Mouse (Mus musculus) C2C12 (cell line): ENCODE data around the gene Rep15. TPM values are rescaled to one million over a fixed set of nuclear protein-coding genes. Genes with fewer than 3 reads are reported as not detected.

Experiments used
- H3K27me3 ChIP-seq: one replicate; pipeline ENCODE4 v1.6.1; 2011; ENCODE audit not compliant: control insufficient read depth, insufficient read depth, insufficient read length
- H3K36me3 ChIP-seq: one replicate; pipeline ENCODE4 v1.6.1; 2011; ENCODE audit not compliant: control insufficient read depth, insufficient read depth
- H3K4me3 ChIP-seq: one replicate; pipeline ENCODE4 v1.5.1; 2011; ENCODE audit warnings: mild to moderate bottlenecking, control low read depth; ENCODE audit not compliant: poor library complexity, insufficient read depth, severe bottlenecking
- H3K79me2 ChIP-seq: one replicate; pipeline ENCODE4 v1.6.1; 2011; ENCODE audit not compliant: control insufficient read depth, insufficient read depth
- H3K79me3 ChIP-seq: one replicate; pipeline ENCODE4 v1.6.1; 2011; ENCODE audit warnings: low read depth, control low read depth
- H3ac ChIP-seq: one replicate; pipeline ENCODE3; 2011; ENCODE audit warnings: low read depth; ENCODE audit not compliant: control insufficient read depth, insufficient read length
- CEBPB ChIP-seq: IDR thresholded peaks from one replicate; pipeline ENCODE4 v1.6.1; 2011; ENCODE audit warnings: low read depth, mild to moderate bottlenecking, control low read depth, moderate library complexity
- CTCF ChIP-seq: IDR thresholded peaks from one replicate; pipeline ENCODE4 v1.5.1; 2011; ENCODE audit not compliant: control insufficient read depth, insufficient read depth, insufficient read length
- FOSL1 ChIP-seq: IDR thresholded peaks from one replicate; pipeline ENCODE4 v1.8.0; 2011; ENCODE audit warnings: mild to moderate bottlenecking, low read length; ENCODE audit not compliant: poor library complexity, insufficient read depth, severe bottlenecking
- MAX ChIP-seq: IDR thresholded peaks from one replicate; pipeline ENCODE4 v1.6.1; 2011; ENCODE audit warnings: mild to moderate bottlenecking, control low read depth
- MYOD1 ChIP-seq: IDR thresholded peaks from one replicate; pipeline ENCODE4 v1.6.1; 2011; ENCODE audit warnings: low read depth; ENCODE audit not compliant: control insufficient read depth, insufficient read length
- MYOG ChIP-seq: IDR thresholded peaks from one replicate; pipeline ENCODE4 v1.6.1; 2011; ENCODE audit not compliant: control insufficient read depth, insufficient read length; ENCODE audit errors: extremely low read depth
- USF1 ChIP-seq: IDR thresholded peaks from one replicate; pipeline ENCODE4 v1.6.1; 2011; ENCODE audit warnings: low read depth, mild to moderate bottlenecking, control low read depth, moderate library complexity
- polyA plus RNA-seq: library from polyadenylated mRNA; unstranded; fragments of >200 nt; fragmentation: generic; extraction: Trizol; gene quantifications from one replicate; pipeline ENCODE4 v1.2.1, GENCODE M21; 2012; ENCODE audit warnings: missing spikeins

Rep15 gene
- polyA plus RNA-seq, 1 experiment: 0.68 TPM

GRCm38 (mm10) chr6:147052440-147052839 lies 20.1 kb downstream of the Rep15 start:
- Histone ChIP-seq H3K36me3 (peaks cover 61% of the 10 kb centered on the region), H3K27me3 (no peaks in the 10 kb centered on the region), H3K79me3 (no peaks in the 10 kb centered on the region), H3K4me3 (no peak overlapping the region), H3ac (no peak overlapping the region), H3K79me2 (no peaks in the 10 kb centered on the region)
- TF ChIP-seq CTCF (no peak), CEBPB (no peak)

DNA sequence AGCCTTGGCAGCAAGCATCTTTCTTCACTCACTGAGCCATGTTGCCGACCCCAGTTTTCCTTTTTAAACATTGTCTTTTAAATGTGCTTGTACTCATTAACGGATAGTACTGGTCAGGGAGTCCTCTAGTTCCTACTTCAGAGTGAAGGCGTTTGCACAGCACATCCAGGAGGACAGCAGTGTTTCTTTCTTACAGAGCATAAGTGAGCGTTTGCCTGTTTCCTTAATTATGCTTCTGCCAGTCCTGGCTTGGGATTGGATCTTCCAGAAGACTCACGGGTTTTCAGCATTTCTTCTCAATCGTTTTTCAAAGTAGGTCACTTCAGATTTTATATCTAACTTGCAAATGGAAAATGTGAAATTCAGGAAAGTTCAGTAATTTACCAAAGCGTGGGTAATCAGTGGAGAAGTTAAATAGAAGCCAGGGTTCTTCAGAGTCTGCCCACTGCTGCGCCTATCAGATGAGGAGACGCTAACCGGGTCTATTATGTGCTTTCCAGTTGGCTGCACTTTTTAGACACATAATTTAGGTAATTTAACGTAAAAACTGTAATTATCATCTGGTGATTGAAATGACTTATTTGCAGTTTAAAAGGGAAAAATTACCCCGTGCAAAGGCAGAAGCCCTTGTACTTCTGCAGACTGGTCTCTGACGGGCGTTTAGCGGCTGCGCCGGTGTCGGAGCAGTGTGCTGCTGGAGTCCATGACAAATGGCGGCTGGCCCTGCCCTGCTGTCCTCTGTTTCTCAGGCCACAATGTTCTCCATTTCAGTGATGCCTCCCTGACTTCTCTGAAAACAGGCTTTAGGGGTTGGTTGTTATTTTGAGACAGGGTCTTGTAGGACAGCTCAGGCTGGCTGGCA lies 21.6 kb downstream of the Rep15 start:
- Histone ChIP-seq H3K27me3 (no peaks in the 10 kb centered on the region), H3ac (no peak overlapping the region), H3K79me2 (no peaks in the 10 kb centered on the region), H3K79me3 (no peaks in the 10 kb centered on the region), H3K4me3 (no peak overlapping the region), H3K36me3 (peaks cover 59% of the 10 kb centered on the region)
- TF ChIP-seq CEBPB (no peak), FOSL1 (no peak), MAX (no peak), USF1 (no peak), CTCF (no peak), MYOD1 (no peak), MYOG (no peak)

DNA sequence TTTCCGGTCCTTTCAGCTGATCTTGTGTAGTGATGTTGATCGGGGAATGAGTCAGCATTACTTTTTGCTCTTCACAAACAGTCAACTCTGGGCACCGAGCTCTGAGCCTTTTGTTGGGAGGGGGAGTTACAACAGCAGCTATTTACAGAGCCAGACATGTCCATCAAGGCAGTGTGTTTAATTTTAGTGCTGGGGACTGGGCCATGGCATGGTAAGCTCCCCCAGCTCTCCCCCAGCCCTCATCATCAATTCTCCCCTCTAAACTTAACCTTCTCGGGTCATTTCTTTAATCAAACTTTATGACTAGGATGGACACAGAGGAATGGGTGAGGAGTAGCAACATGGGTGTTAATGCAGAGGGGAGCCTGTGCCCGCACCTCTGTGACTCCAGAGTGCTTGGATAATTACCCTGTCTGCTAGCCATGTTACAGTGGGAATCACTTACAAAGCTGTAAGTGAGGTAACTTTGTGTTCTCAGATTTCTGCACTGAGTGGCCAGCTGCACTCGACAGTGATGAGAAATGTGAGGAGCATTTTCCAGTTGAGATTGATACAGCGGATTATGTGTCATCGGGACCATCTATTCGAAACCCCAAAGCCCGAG lies 23.1 kb downstream of the Rep15 start:
- Histone ChIP-seq H3K79me3 (no peaks in the 10 kb centered on the region), H3K36me3 (peaks cover 47% of the 10 kb centered on the region), H3K79me2 (no peaks in the 10 kb centered on the region), H3K27me3 (no peaks in the 10 kb centered on the region), H3ac (no peak overlapping the region), H3K4me3 (no peak overlapping the region)
- no peak for TF ChIP-seq USF1
- no peak for TF ChIP-seq MYOD1
- TF ChIP-seq FOSL1: no peak
- no peak for TF ChIP-seq CTCF
- TF ChIP-seq CEBPB: no peak
- no peak for TF ChIP-seq MAX
- no peak for TF ChIP-seq MYOG

DNA sequence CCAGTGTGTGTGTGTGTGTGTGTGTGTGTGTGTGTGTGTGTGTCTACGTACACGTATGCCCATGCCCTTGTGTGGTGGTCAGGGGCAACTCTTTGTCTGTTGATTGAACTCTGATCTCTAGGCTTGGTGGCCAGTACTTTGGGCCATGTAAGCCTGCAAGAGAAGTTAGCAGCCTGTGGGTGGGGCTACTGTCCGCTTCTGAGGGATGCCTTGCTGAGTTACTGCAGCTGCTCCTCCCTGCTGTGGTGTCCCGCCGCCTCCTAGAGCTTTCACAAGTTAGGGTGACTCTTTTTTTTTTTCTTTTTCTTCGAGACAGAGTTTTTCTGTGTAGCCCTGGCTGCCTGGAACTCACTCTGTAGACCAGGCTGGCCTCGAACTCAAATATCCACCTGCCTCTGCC lies 26.9 kb downstream of the Rep15 start:
- H3K36me3 ChIP-seq: peaks cover 41% of the 10 kb centered on the region
- no peaks in the 10 kb centered on the region for H3K79me2 ChIP-seq
- no peaks in the 10 kb centered on the region for H3K27me3 ChIP-seq
- TF ChIP-seq MYOD1 (no peak), MAX (no peak), USF1 (no peak), MYOG (no peak), CTCF (no peak), CEBPB (no peak), FOSL1 (no peak)
- no peak overlapping the region for H3K4me3 ChIP-seq
- H3ac ChIP-seq: no peak overlapping the region
- no peaks in the 10 kb centered on the region for H3K79me3 ChIP-seq

GRCm38 (mm10) chr6:147061630-147062029 lies 29.2 kb downstream of the Rep15 start:
- H3ac ChIP-seq: no peak overlapping the region
- TF ChIP-seq MYOG (no peak), CTCF (no peak), FOSL1 (no peak), CEBPB (no peak), USF1 (no peak), MAX (no peak)
- H3K27me3 ChIP-seq: no peaks in the 10 kb centered on the region
- peaks cover 48% of the 10 kb centered on the region for H3K36me3 ChIP-seq
- no peaks in the 10 kb centered on the region for H3K79me2 ChIP-seq
- no peaks in the 10 kb centered on the region for H3K79me3 ChIP-seq
- H3K4me3 ChIP-seq: no peak overlapping the region

- Histone ChIP-seq H3K79me3 (no peaks in the 10 kb centered on the region), H3K36me3 (peaks cover 51% of the 10 kb centered on the region), H3K4me3 (no peak overlapping the region), H3K79me2 (no peaks in the 10 kb centered on the region), H3K27me3 (no peaks in the 10 kb centered on the region), H3ac (no peak overlapping the region)
- no peak for TF ChIP-seq FOSL1
- TF ChIP-seq CTCF: no peak
- no peak for TF ChIP-seq USF1
- no peak for TF ChIP-seq MAX
- no peak for TF ChIP-seq CEBPB
- TF ChIP-seq MYOD1: no peak
- TF ChIP-seq MYOG: no peak
These were observed 29.6 kb downstream of the Rep15 start for GRCm38 (mm10) chr6:147062034-147062433.
